Mouse (Mus musculus): ENCODE data around the gene Dnaaf5. TPM values are rescaled to one million over a fixed set of nuclear protein-coding genes. Genes with fewer than 3 reads are reported as not detected.
A peak's percentile ranks its signal among the peaks of the same experiment; 100 is the strongest.

Gene Dnaaf5
- polyA plus RNA-seq, 1 experiment from 2014 or later, result 45.6 TPM

GRCm38 (mm10) chr5:139125717-139126116, 24.3 kb upstream of the Dnaaf5 start:
- no peaks in the 10 kb centered on the region for H3K27me3 ChIP-seq
- TF ChIP-seq CTCF (IDR thresholded peaks at IDR 0.05), result no peak
- ATAC-seq, result no peak
- in situ Hi-C loops (cut with MboI; ENCODE audit: low pct_unique_long_range_greater_than_20kb), result no loop called here
- POLR2A ChIA-PET, result no interaction called here
- DNase-seq (ENCODE audit: low read depth, low spot score), result no peak
- CTCF ChIA-PET, result no interaction called here

- CTCF ChIA-PET, result no interaction called here
- ATAC-seq (no peak), DNase-seq (ENCODE audit: low read depth, low spot score) (no peak)
- in situ Hi-C loops (cut with MboI; ENCODE audit: low pct_unique_long_range_greater_than_20kb), result no loop called here
- no peaks in the 10 kb centered on the region for H3K27me3 ChIP-seq
- POLR2A ChIA-PET, result no interaction called here
- no peak for TF ChIP-seq CTCF (IDR thresholded peaks at IDR 0.05)
These were observed 21.5 kb upstream of the Dnaaf5 start for GRCm38 (mm10) chr5:139128476-139129065.

GRCm38 (mm10) chr5:139129078-139129477, 20.9 kb upstream of the Dnaaf5 start:
- ChIA-PET POLR2A (no interaction called here), CTCF (no interaction called here)
- in situ Hi-C loops (cut with MboI; ENCODE audit: low pct_unique_long_range_greater_than_20kb), result no loop called here
- no peak for TF ChIP-seq CTCF (IDR thresholded peaks at IDR 0.05)
- no peaks in the 10 kb centered on the region for H3K27me3 ChIP-seq
- no peak for DNase-seq (ENCODE audit: low read depth, low spot score)
- no peak for ATAC-seq

GRCm38 (mm10) chr5:139129572-139130151, 20.4 kb upstream of the Dnaaf5 start:
- ChIA-PET POLR2A (no interaction called here), CTCF (no interaction called here)
- DNase-seq (ENCODE audit: low read depth, low spot score) (no peak), ATAC-seq (no peak)
- no peaks in the 10 kb centered on the region for H3K27me3 ChIP-seq
- no peak for TF ChIP-seq CTCF (IDR thresholded peaks at IDR 0.05)
- in situ Hi-C loops (cut with MboI; ENCODE audit: low pct_unique_long_range_greater_than_20kb), result no loop called here

DNA sequence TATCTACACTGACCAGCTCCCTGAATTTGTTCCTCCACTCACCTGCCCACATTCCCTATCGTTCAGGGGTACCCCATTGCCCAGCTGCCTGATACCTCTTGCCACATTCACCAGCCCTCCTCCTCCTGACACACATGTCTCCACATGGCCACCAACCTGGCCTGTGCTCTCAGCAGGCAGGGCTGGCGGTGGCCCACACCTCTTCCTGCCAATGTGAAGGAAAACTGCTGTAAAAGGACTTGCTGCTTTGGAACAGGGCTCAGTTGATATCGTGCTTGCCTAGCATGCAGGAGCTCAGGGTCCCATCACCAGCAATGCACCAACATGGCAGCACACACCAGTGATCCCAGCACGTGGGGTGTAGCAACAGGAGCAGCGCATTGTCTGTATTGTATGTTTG, 19.7 kb upstream of the Dnaaf5 start:
- ATAC-seq (no peak), DNase-seq (ENCODE audit: low read depth, low spot score) (no peak)
- no peak for TF ChIP-seq CTCF (IDR thresholded peaks at IDR 0.05)
- no peaks in the 10 kb centered on the region for H3K27me3 ChIP-seq
- ChIA-PET CTCF (no interaction called here), POLR2A (no interaction called here)
- in situ Hi-C loops (cut with MboI; ENCODE audit: low pct_unique_long_range_greater_than_20kb), result no loop called here

- POLR2A ChIA-PET, result no interaction called here
- no peak for TF ChIP-seq CTCF (IDR thresholded peaks at IDR 0.05)
- ATAC-seq (no peak), DNase-seq (ENCODE audit: low read depth, low spot score) (no peak)
- CTCF ChIA-PET, result no interaction called here
- in situ Hi-C loops (cut with MboI; ENCODE audit: low pct_unique_long_range_greater_than_20kb), result no loop called here
- H3K27me3 ChIP-seq, result no peaks in the 10 kb centered on the region
These were observed 15.5 kb upstream of the Dnaaf5 start for GRCm38 (mm10) chr5:139134501-139134900.

DNA sequence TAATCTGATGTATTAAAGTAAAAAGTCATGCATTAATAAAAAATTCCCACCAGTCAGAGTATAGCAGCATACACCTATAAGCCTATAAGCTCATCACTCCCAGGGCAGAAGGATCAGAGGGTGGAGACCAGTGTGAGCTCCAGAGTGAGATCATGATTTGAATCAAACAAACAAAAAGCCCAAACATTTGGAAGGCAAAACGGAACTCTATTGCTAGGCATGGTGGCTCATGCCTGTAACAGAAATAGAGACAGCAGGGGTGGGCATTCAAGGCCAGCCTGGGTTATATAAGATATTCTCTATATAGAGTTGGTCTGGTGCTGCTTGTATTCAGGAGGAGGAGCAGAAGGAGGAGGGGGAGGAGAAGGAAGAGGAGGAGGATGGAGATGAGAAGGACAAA, 13.7 kb upstream of the Dnaaf5 start:
- ChIA-PET CTCF (interaction anchor here (1.3 kb wide), 1 partner anchor 28 kb away, joined by 3 read pairs; no protein-coding TSS in a partner anchor), POLR2A (interaction anchor here (1.4 kb wide), 1 partner anchor 13 kb away, joined by 3 read pairs; no protein-coding TSS in a partner anchor)
- H3K27me3 ChIP-seq, result no peaks in the 10 kb centered on the region
- TF ChIP-seq CTCF (IDR thresholded peaks at IDR 0.05), result no peak
- no peak for DNase-seq (ENCODE audit: low read depth, low spot score)
- ATAC-seq, result no peak
- in situ Hi-C loops (cut with MboI; ENCODE audit: low pct_unique_long_range_greater_than_20kb), result no loop called here

GRCm38 (mm10) chr5:139137176-139137575, 12.8 kb upstream of the Dnaaf5 start:
- H3K27me3 ChIP-seq, result no peaks in the 10 kb centered on the region
- no peak for ATAC-seq
- ChIA-PET POLR2A (interaction anchor here (1.4 kb wide), 1 partner anchor 12 kb away, joined by 3 read pairs; no protein-coding TSS in a partner anchor), CTCF (interaction anchor here (1.2 to 1.4 kb wide), 3 partner anchors 9 to 29 kb away, joined by 3 to 4 read pairs (median 3); no protein-coding TSS in a partner anchor)
- in situ Hi-C loops (cut with MboI; ENCODE audit: low pct_unique_long_range_greater_than_20kb), result no loop called here
- no peak for DNase-seq (ENCODE audit: low read depth, low spot score)
- no peak for TF ChIP-seq CTCF (IDR thresholded peaks at IDR 0.05)

- in situ Hi-C loops (cut with MboI; ENCODE audit: low pct_unique_long_range_greater_than_20kb), result no loop called here
- CTCF ChIA-PET, result interaction anchor here (1.4 kb wide), 1 partner anchor 25 kb away, joined by 4 read pairs; no protein-coding TSS in a partner anchor
- ATAC-seq (no peak), DNase-seq (ENCODE audit: low read depth, low spot score) (peak; percentile 65)
- TF ChIP-seq CTCF (IDR thresholded peaks at IDR 0.05), result no peak
- H3K27me3 ChIP-seq, result no peaks in the 10 kb centered on the region
- POLR2A ChIA-PET, result no interaction called here
These were observed 11.6 kb upstream of the Dnaaf5 start for GRCm38 (mm10) chr5:139138261-139138925.

GRCm38 (mm10) chr5:139138926-139139472, 11.0 kb upstream of the Dnaaf5 start:
- CTCF ChIA-PET, result no interaction called here
- no peak for ATAC-seq
- POLR2A ChIA-PET, result no interaction called here
- no peak for TF ChIP-seq CTCF (IDR thresholded peaks at IDR 0.05)
- in situ Hi-C loops (cut with MboI; ENCODE audit: low pct_unique_long_range_greater_than_20kb), result no loop called here
- no peaks in the 10 kb centered on the region for H3K27me3 ChIP-seq
- DNase-seq (ENCODE audit: low read depth, low spot score), result no peak

DNA sequence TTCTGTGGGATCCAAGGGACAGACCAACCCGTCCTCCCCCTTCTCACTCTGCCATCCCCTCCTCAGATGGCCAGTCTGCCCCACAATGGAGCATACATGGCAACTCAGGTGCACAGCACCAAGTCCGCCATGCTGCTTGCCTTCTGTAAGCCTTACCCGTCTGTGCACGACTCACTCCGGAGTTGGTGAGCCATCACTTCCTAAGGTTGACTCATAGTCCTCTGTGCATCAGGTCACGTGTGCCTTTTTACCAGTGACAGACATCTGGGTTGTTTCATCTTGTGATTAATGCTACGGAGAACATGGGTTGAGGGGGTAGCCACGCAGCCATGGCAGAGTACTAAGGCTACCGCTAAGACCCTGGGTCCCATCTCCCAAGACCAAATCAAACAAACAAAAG, 9.4 kb upstream of the Dnaaf5 start:
- in situ Hi-C loops (cut with MboI; ENCODE audit: low pct_unique_long_range_greater_than_20kb), result no loop called here
- ChIA-PET CTCF (no interaction called here), POLR2A (interaction anchor here (1.1 kb wide), 1 partner anchor 193 kb away, joined by 3 read pairs; no protein-coding TSS in a partner anchor)
- no peaks in the 10 kb centered on the region for H3K27me3 ChIP-seq
- no peak for ATAC-seq
- DNase-seq (ENCODE audit: low read depth, low spot score), result no peak
- TF ChIP-seq CTCF (IDR thresholded peaks at IDR 0.05), result no peak

Data from Patski (cell line).